In the genomic region with DNA sequence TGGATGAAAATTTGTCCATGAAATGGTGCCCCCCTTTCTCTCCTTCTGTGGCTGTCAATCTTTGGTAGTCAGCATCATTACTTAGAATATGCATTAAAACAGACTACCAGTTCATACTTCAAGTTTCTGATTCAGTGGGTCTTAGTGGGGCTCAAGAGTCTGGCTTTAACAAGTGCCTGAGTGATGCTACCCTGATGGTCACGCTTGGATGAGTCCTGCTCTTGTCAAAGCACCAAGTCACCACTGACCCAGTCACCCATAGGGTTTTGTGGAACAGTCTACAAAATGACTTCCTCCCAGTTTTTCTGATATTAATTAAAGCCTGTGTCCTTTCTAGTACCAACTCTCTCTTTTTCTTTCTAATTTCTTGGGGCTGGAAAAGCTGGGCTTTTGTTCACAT, we compare ENCODE assay signal across 21 mouse cellular contexts. TPM values are rescaled to one million over a fixed set of nuclear protein-coding genes. Genes with fewer than 3 reads are reported as not detected.
DNase-seq lines count a peak whose midpoint lies in the region; TF ChIP-seq lines count a peak whose summit lies in the region.
"Had no signal": no experiment of that assay in that cellular context is flagged by ENCODE, and none has a peak within 500 bp of the region (broad histone marks: within the 10 kb centered on the region; RNA-seq: fewer than 3 reads in every experiment).

No protein-coding gene starts in this region.

- no peak for TF ChIP-seq RAD21 in CH12.LX (IDR thresholded peaks at IDR 0.05; ENCODE audit: low read depth, low read length)

- peaks cover 0 to 4% of the 10 kb centered on the region in 2 experiments; a peak in 1 of 4 replicates for H3K4me1 ChIP-seq in CH12.LX (ENCODE audit: control insufficient read depth in 1 of 2, insufficient read depth in 2 of 2)

- H3K4me3 ChIP-seq in CH12.LX (replicated peaks in 1 of 3; ENCODE audit: low read depth in 2 of 3, low read length in 2 of 3, poor library complexity in 1 of 3), result no peak overlapping the region

- H3K27me3 ChIP-seq in CH12.LX (replicated peaks), result no peaks in the 10 kb centered on the region

- no peak overlapping the region for H3K27ac ChIP-seq in CH12.LX (ENCODE audit: insufficient read depth, low read depth)

- dilution Hi-C loops in CH12.LX (cut with MboI; ENCODE audit: extremely low pct_ligation_motif_present, extremely low pct_unique_long_range_greater_than_20kb, low sequenced_read_pairs), result no loop called here

- H3K4me2 ChIP-seq in CH12.LX (ENCODE audit: insufficient read depth, low read depth, poor library complexity, severe bottlenecking), result no peak overlapping the region

- no peaks in the 10 kb centered on the region for H3K9me3 ChIP-seq in CH12.LX (replicated peaks; ENCODE audit: low read length)

- no peak for TF ChIP-seq EP300 in CH12.LX (IDR thresholded peaks at IDR 0.05; ENCODE audit: low read length)

- no peak for TF ChIP-seq CTCF in CH12.LX (conservative IDR thresholded peaks at IDR 0.05 in 1 of 2, IDR thresholded peaks at IDR 0.05 in 1 of 2; ENCODE audit: low read depth in 2 of 2, low read length in 2 of 2)

- TF ChIP-seq POLR2A in CH12.LX (IDR thresholded peaks at IDR 0.05; ENCODE audit: low read depth, low read length), result no peak

- in situ Hi-C loops in CH12.LX (cut with MboI; ENCODE audit: low pct_ligation_motif_present, low pct_unique_long_range_greater_than_20kb, low sequenced_read_pairs), result no loop called here

- H3K36me3 ChIP-seq in CH12.LX (replicated peaks in 1 of 2; ENCODE audit: control insufficient read depth in 1 of 2, insufficient read depth in 1 of 2, low read length in 1 of 2), result no peaks in the 10 kb centered on the region
- H3K36me3 ChIP-seq: G1E had no signal

- DNase-seq in CH12.LX (ENCODE audit: extremely low read depth), result peak; percentile 12
- DNase-seq in ovary, postnatal 14 days (ENCODE audit: low spot score), result no peak
- DNase-seq: adrenal gland, adult 2 months; adrenal gland, adult 8-10 months; adrenal gland, postnatal 10 days; adrenal gland, postnatal 14 days; adrenal gland, postnatal 25 days; adrenal gland, postnatal 36 days; B cell, adult 2 months; cerebellum, adult 11 months; cerebellum, adult 11-12 months; cerebellum, adult 18-20 months; cerebellum, adult 2 months; cerebellum, adult 8-10 months had no signal

- H3K79me2 ChIP-seq in CH12.LX (replicated peaks; ENCODE audit: control insufficient read depth, extremely low read depth, insufficient read depth, poor library complexity, severe bottlenecking), result no peaks in the 10 kb centered on the region

- no peak overlapping the region for H3K9ac ChIP-seq in CH12.LX (ENCODE audit: insufficient read depth, low read depth)

TF ChIP-seq in CH12.LX, 34 proteins besides CTCF, POLR2A, EP300 and RAD21:
- TF ChIP-seq POLR2AphosphoS2 (IDR thresholded peaks at IDR 0.05; ENCODE audit: low read depth, low read length) (no peak), PAX5 (IDR thresholded peaks at IDR 0.05; ENCODE audit: low read length) (peak; percentile 91; the same call in 1 of the 2 replicates), JUND (conservative IDR thresholded peaks at IDR 0.05; ENCODE audit: low read depth, low read length) (no peak), E2F4 (IDR thresholded peaks at IDR 0.05; ENCODE audit: insufficient replicate concordance, low read depth, low read length) (no peak), MXI1 (IDR thresholded peaks at IDR 0.05; ENCODE audit: low read depth, low read length) (no peak), JUN (IDR thresholded peaks at IDR 0.05; ENCODE audit: insufficient read depth, low read depth, low read length) (no peak), SMC3 (IDR thresholded peaks at IDR 0.05; ENCODE audit: low read depth, low read length) (no peak), UBTF (IDR thresholded peaks at IDR 0.05; ENCODE audit: low read depth, low read length) (no peak), MEF2A (IDR thresholded peaks at IDR 0.05; ENCODE audit: borderline replicate concordance, low read depth, low read length) (no peak)

RNA-seq across cellular contexts. Expression of a gene that starts 34.0 kb away (rescaled TPM):
- total RNA-seq in CH12.LX (2012; rRNA removed) (not detected in 2 replicates), CH12.LX (2014; rRNA removed) (not detected in 2 replicates)
- not detected in 2 replicates for polyA plus RNA-seq in CH12.LX (2012; ENCODE audit: insufficient read length, low read depth)
- total RNA-seq: ES-E14, MEL had no signal
- polyA plus RNA-seq: activated CD4-positive, CD25-positive, alpha-beta regulatory T cell, adult 4 months; C2C12; CD4-positive, CD25-positive, alpha-beta regulatory T cell, adult 4 months; G1E; Patski had no signal
